Mouse (Mus musculus): ENCODE data around the gene Tex48. TPM values are rescaled to one million over a fixed set of nuclear protein-coding genes. Genes with fewer than 3 reads are reported as not detected.

Gene Tex48
- polyA plus RNA-seq, 1 experiment from 2014 or later, result not detected

DNA sequence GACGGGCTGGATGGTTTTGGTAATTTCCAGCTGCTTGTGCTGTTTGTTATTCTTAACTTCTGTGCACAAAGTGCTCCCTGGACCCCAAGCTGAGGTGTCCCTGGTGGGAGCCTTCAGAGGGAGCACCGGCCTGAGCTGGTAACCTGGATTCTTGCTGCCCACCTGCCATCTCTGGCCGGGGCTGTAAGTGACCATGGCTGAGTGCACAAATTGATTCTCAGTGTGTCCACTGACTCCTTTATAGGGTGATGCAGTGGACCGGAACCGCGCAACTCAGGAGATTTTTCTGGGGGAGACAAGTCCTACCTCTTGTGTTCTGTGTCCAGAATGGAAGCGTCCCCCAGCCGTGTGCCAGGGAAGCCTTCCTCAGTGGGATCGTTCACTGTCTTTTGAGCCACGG is 37.0 kb downstream of the Tex48 start:
- no peak overlapping the region for H3K4me3 ChIP-seq (replicated peaks; ENCODE audit: low read depth, low read length)
- ATAC-seq (replicated peaks; ENCODE audit: low FRiP score, low read depth), result peak; percentile 59; the same call in 1 of the 2 replicates
- no peak overlapping the region for H3K27ac ChIP-seq
- H3K4me1 ChIP-seq (replicated peaks; ENCODE audit: insufficient read depth, low read length), result no peaks in the 10 kb centered on the region
- WGBS, result 50% methylated on average over 10 of the region's 10 CpGs
- H3K36me3 ChIP-seq (ENCODE audit: insufficient read depth, low read length), result no peaks in the 10 kb centered on the region
- no peak for TF ChIP-seq CTCF (IDR thresholded peaks at IDR 0.05; ENCODE audit: low read depth)
- H3K9ac ChIP-seq (ENCODE audit: low read depth, low read length), result no peak overlapping the region
- no peaks in the 10 kb centered on the region for H3K9me3 ChIP-seq (replicated peaks; ENCODE audit: low read length)
- DNase-seq (ENCODE audit: low spot score), result no peak
- no peak overlapping the region for H3K4me2 ChIP-seq (ENCODE audit: low read length)
- H3K27me3 ChIP-seq (ENCODE audit: insufficient read depth, low read length), result no peaks in the 10 kb centered on the region

DNA sequence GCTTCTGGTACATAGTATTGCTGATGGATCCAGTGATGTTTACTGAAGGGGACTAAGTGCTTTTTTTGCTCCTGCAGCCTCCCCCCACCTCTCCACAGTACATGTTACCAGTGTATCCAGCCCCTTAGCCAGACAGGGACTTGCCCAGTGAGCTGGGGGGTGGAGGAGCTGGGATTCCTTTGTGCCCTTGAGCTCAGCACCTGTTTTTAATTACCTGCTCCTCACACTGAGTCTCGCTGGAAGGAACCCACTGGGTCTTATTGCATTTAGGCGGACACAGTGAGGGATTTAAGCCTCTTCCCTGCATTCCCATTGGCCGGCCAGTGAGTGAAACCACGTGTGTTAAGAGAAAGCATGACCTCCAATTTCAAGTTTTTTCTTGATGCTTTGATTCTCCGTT is 39.6 kb downstream of the Tex48 start:
- Histone ChIP-seq H3K4me2 (ENCODE audit: low read length) (no peak overlapping the region), H3K36me3 (ENCODE audit: insufficient read depth, low read length) (no peaks in the 10 kb centered on the region), H3K9me3 (replicated peaks; ENCODE audit: low read length) (no peaks in the 10 kb centered on the region), H3K4me3 (replicated peaks; ENCODE audit: low read depth, low read length) (no peak overlapping the region), H3K9ac (ENCODE audit: low read depth, low read length) (no peak overlapping the region), H3K27ac (no peak overlapping the region), H3K27me3 (ENCODE audit: insufficient read depth, low read length) (no peaks in the 10 kb centered on the region), H3K4me1 (replicated peaks; ENCODE audit: insufficient read depth, low read length) (no peaks in the 10 kb centered on the region)
- no peak for ATAC-seq (replicated peaks; ENCODE audit: low FRiP score, low read depth)
- TF ChIP-seq CTCF (IDR thresholded peaks at IDR 0.05; ENCODE audit: low read depth), result no peak
- 68% methylated on average over 5 of the region's 5 CpGs for WGBS
- DNase-seq (ENCODE audit: low spot score), result no peak

DNA sequence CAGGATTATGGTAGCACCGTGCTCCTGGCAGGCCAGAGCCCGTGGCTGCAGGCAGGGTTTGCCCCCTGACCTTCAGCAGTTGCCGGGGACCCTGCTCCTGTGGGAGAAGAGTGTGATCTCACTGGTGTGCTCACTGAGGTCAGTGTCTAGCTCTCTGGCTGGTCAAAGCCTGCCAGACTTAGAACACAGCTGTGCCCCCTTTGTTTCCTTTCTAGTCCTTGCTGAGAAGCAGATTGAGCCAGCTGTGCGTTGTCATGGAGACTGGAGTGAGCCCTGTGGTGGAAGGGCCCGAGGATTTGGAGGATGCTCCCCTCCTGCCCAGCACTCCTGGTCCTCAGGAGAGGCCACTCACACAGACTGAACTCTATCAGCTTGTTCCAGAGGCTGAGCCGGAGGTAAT is 42.1 kb downstream of the Tex48 start:
- TF ChIP-seq CTCF (IDR thresholded peaks at IDR 0.05; ENCODE audit: low read depth), result no peak
- no peak overlapping the region for H3K4me2 ChIP-seq (ENCODE audit: low read length)
- H3K9ac ChIP-seq (ENCODE audit: low read depth, low read length), result no peak overlapping the region
- H3K9me3 ChIP-seq (replicated peaks; ENCODE audit: low read length), result no peaks in the 10 kb centered on the region
- DNase-seq (ENCODE audit: low spot score) (no peak), ATAC-seq (replicated peaks; ENCODE audit: low FRiP score, low read depth) (no peak)
- H3K27ac ChIP-seq, result no peak overlapping the region
- H3K36me3 ChIP-seq (ENCODE audit: insufficient read depth, low read length), result no peaks in the 10 kb centered on the region
- no peak overlapping the region for H3K4me3 ChIP-seq (replicated peaks; ENCODE audit: low read depth, low read length)
- H3K4me1 ChIP-seq (replicated peaks; ENCODE audit: insufficient read depth, low read length), result no peaks in the 10 kb centered on the region
- WGBS, result 47% methylated on average over 6 of the region's 6 CpGs
- no peaks in the 10 kb centered on the region for H3K27me3 ChIP-seq (ENCODE audit: insufficient read depth, low read length)

DNA sequence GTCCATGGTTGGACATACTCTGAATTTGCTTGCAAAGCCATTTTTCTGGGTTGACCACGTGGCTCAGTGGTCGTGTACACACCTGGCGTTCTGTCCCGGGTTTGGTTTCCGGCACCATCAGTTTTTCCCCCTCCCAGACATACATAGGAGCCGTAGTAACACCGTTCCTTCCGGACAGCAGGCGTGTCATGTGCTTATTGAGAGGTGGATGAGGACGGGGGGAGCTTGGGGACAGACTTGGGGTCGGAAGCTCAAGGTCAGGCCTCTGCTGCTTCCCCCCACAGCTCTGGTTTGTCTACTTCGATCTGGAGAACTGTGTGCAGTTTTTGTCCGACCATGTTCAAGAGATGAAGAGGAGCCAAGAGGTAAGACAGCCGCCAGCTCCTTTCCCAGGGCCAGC is 42.6 kb downstream of the Tex48 start:
- Histone ChIP-seq H3K4me1 (replicated peaks; ENCODE audit: insufficient read depth, low read length) (no peaks in the 10 kb centered on the region), H3K27ac (no peak overlapping the region), H3K9me3 (replicated peaks; ENCODE audit: low read length) (no peaks in the 10 kb centered on the region), H3K36me3 (ENCODE audit: insufficient read depth, low read length) (no peaks in the 10 kb centered on the region), H3K9ac (ENCODE audit: low read depth, low read length) (no peak overlapping the region), H3K4me3 (replicated peaks; ENCODE audit: low read depth, low read length) (no peak overlapping the region), H3K4me2 (ENCODE audit: low read length) (no peak overlapping the region), H3K27me3 (ENCODE audit: insufficient read depth, low read length) (no peaks in the 10 kb centered on the region)
- DNase-seq (ENCODE audit: low spot score) (no peak), ATAC-seq (replicated peaks; ENCODE audit: low FRiP score, low read depth) (no peak; the same call in 1 of the 2 replicates)
- TF ChIP-seq CTCF (IDR thresholded peaks at IDR 0.05; ENCODE audit: low read depth), result no peak
- WGBS, result 90% methylated on average over 14 of the region's 14 CpGs

DNA sequence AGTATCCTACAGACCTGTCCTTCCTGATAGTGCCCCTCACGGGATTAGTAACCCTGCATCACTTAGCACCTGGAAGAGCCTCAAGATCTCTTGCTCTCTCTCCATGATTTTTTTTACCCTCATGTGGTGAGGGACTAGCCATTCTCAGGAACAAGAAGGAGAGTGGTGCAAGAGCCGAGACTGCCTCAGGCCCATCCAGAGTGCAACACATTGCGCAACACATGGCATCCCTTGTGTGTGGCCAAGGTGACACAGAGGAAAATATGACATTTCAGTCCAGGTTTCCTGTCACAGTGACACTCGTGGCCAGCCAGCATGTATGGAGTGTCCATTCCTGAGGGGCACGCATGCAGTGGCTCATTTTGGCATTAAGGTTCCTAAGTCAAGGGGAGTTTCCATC is 49.6 kb downstream of the Tex48 start:
- H3K4me3 ChIP-seq (replicated peaks; ENCODE audit: low read depth, low read length), result no peak overlapping the region
- no peak overlapping the region for H3K9ac ChIP-seq (ENCODE audit: low read depth, low read length)
- DNase-seq (ENCODE audit: low spot score), result no peak
- no peaks in the 10 kb centered on the region for H3K36me3 ChIP-seq (ENCODE audit: insufficient read depth, low read length)
- 87% methylated on average over 5 of the region's 5 CpGs for WGBS
- H3K9me3 ChIP-seq (replicated peaks; ENCODE audit: low read length), result no peaks in the 10 kb centered on the region
- ATAC-seq (replicated peaks; ENCODE audit: low FRiP score, low read depth), result no peak
- no peaks in the 10 kb centered on the region for H3K4me1 ChIP-seq (replicated peaks; ENCODE audit: insufficient read depth, low read length)
- no peak overlapping the region for H3K4me2 ChIP-seq (ENCODE audit: low read length)
- no peak overlapping the region for H3K27ac ChIP-seq
- TF ChIP-seq CTCF (IDR thresholded peaks at IDR 0.05; ENCODE audit: low read depth), result no peak
- no peaks in the 10 kb centered on the region for H3K27me3 ChIP-seq (ENCODE audit: insufficient read depth, low read length)

DNA sequence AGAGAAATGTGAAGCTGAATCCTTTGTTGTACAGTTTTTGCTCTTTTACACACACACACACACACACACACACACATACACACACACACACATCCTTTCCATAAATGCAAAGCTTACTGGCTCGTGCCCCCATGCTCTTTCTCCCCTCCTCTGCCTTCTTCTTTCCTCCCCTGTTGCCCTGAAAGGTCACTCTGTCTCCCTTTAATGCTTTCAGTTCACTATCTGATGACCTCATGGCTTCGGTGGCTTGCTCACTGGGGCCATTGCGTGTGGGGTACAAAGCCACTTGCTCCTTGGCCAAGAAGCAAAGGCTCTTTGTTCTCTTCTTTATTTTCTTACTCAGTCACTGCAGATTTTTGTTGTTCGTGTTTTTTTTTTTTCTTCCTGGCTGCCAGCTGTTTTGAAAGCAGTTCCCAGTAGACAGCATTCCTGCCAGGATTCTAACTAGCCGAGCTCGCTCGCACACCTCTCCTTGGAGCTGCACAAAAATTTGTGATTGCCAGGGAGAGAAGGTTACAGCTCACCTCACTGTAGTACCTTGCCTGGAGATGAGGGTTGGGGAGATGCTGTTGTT is 51.9 kb downstream of the Tex48 start:
- no peaks in the 10 kb centered on the region for H3K27me3 ChIP-seq (ENCODE audit: insufficient read depth, low read length)
- no peak overlapping the region for H3K4me3 ChIP-seq (replicated peaks; ENCODE audit: low read depth, low read length)
- no peak overlapping the region for H3K4me2 ChIP-seq (ENCODE audit: low read length)
- ATAC-seq (replicated peaks; ENCODE audit: low FRiP score, low read depth) (no peak), DNase-seq (ENCODE audit: low spot score) (no peak)
- no peak overlapping the region for H3K27ac ChIP-seq
- no peak overlapping the region for H3K9ac ChIP-seq (ENCODE audit: low read depth, low read length)
- no peak for TF ChIP-seq CTCF (IDR thresholded peaks at IDR 0.05; ENCODE audit: low read depth)
- H3K4me1 ChIP-seq (replicated peaks; ENCODE audit: insufficient read depth, low read length), result no peaks in the 10 kb centered on the region
- 32% methylated on average over 7 of the region's 7 CpGs for WGBS
- no peaks in the 10 kb centered on the region for H3K36me3 ChIP-seq (ENCODE audit: insufficient read depth, low read length)
- H3K9me3 ChIP-seq (replicated peaks; ENCODE audit: low read length), result no peaks in the 10 kb centered on the region

DNA sequence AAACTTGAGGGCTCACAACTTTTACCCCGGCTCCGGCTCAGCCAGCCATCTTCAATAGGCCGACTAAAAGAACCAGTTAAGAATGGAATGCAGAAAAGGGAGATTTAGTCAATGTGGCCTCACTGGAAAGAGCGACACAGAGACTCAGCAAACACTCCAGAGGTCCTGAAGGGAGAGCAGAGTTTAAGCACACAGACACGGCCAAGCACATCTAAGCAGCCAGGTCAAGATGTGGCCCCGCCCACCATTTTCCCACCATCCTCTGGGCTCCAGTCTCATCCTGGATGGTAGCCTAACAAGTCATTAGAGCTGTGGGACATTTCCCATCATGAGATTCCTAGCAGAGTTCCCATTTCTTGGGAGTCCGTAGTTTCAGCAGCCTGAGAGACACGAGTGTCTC is 52.9 kb downstream of the Tex48 start:
- no peak overlapping the region for H3K4me2 ChIP-seq (ENCODE audit: low read length)
- no peak overlapping the region for H3K27ac ChIP-seq
- ATAC-seq (replicated peaks; ENCODE audit: low FRiP score, low read depth) (no peak), DNase-seq (ENCODE audit: low spot score) (no peak)
- no peaks in the 10 kb centered on the region for H3K27me3 ChIP-seq (ENCODE audit: insufficient read depth, low read length)
- WGBS, result 85% methylated on average over 8 of the region's 8 CpGs
- H3K9me3 ChIP-seq (replicated peaks; ENCODE audit: low read length), result no peaks in the 10 kb centered on the region
- TF ChIP-seq CTCF (IDR thresholded peaks at IDR 0.05; ENCODE audit: low read depth), result no peak
- no peak overlapping the region for H3K9ac ChIP-seq (ENCODE audit: low read depth, low read length)
- no peaks in the 10 kb centered on the region for H3K36me3 ChIP-seq (ENCODE audit: insufficient read depth, low read length)
- H3K4me3 ChIP-seq (replicated peaks; ENCODE audit: low read depth, low read length), result no peak overlapping the region
- no peaks in the 10 kb centered on the region for H3K4me1 ChIP-seq (replicated peaks; ENCODE audit: insufficient read depth, low read length)
